Mouse (Mus musculus): ENCODE measurements around the gene Stoml1.
A peak's percentile ranks its signal among the peaks of the same experiment; 100 is the strongest.

DNA sequence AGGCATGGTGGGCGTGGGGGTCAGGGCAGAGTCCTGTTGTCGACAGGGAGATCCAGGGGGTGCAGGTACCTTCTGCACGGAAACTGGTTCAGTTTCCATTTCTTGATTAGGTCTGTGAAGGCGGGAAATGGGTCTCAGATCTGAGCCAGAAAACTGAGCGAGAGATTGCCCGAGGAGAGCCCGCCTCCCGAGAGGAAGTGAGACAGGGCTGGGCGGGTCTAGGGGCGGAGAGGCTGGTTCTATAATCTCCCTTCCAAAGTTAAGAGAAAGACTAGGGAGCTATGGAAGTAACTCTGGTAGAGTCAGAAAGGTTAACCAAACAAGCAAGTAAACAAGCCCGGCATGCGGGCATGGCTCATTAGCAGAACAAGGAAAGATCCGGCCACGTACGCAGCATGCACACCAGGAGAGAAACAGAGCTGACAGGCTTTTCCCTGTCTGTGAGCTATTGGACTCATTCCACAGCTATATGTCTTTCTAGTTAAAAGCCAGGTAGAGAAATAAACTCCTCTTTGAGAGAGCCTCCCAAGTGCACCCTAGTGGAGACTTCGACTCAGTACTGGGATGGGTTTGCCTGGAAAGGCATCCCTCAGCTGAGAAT lies 3.3 kb upstream of the Stoml1 start, which contains the start of gene Pml:
- peak; percentile 43; the same call in 1 of the 2 replicates for TF ChIP-seq EP300 (IDR thresholded peaks at IDR 0.05; ENCODE audit: low read depth)
- TF ChIP-seq CTCF (IDR thresholded peaks at IDR 0.05; ENCODE audit: low read depth): peak; percentile 42

Data from liver, postnatal 0 days (tissue).